Comparison of ENCODE assay signal across 9 mouse cellular contexts in the genomic region with DNA sequence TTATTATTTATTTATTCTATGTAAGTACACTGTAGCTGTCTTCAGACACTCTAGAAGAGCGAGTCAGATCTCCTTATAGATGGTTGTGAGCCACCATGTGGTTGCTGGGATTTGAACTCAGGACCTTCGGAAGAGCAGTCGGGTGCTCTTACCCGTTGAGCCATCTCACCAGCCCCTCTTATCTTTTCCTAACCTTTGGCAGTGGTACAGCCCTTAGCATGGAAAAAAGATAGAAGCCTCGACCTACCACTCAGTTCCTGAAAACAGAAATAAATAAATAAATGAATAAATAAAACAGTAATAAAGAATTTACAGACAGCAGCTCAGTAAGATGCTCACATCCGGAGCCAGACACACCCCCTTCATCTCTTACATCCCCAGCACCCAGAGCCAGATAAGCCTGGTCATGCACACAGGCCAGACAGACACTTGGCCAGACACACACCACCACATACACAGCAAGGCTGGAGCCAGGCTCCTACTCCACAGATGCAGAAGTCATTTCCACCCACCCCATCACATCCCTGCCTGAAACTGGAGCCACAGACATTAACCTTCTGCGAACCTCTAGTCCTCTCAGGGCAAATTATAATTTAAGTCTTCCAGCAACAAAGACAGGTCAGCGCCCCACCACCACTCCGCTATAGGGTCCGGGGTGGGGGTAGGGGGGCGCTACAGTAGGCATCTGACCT. TPM values are rescaled to one million over a fixed set of nuclear protein-coding genes. Genes with fewer than 3 reads are reported as not detected.
DNase-seq lines count a peak whose midpoint lies in the region; ATAC-seq and TF ChIP-seq lines count a peak whose summit lies in the region.
"Had no signal": no experiment of that assay in that cellular context is flagged by ENCODE, and none has a peak within 500 bp of the region (broad histone marks: within the 10 kb centered on the region; RNA-seq: fewer than 3 reads in every experiment).

No protein-coding gene starts in this region.

- ATAC-seq in liver, postnatal 0 days, result no peak

- no peaks in the 10 kb centered on the region for H3K9me3 ChIP-seq in E14TG2a.4 (ENCODE audit: low read length)
- no peaks in the 10 kb centered on the region for H3K9me3 ChIP-seq in hindbrain, embryonic 10.5 days
- no peaks in the 10 kb centered on the region for H3K9me3 ChIP-seq in liver, postnatal 0 days (ENCODE audit: low read length)

- DNase-seq in cerebellum, adult 9-11 months, result peak; percentile 58
- no peak for DNase-seq in cerebellum, adult 11-12 months
- DNase-seq in hindbrain, embryonic 10.5 days (ENCODE audit: low spot score), result no peak
- DNase-seq in liver, postnatal 0 days, result no peak
- DNase-seq in left cerebral cortex, adult 18-20 months (ENCODE audit: low spot score in 2 of 2), result no peak
- no peak for DNase-seq in cerebellum, adult 18-20 months
- no peak for DNase-seq in layer of hippocampus, adult 11-12 months (ENCODE audit: low spot score)
- DNase-seq: adrenal gland, adult 8-10 months had no signal

- no peak overlapping the region for H3K9ac ChIP-seq in liver, postnatal 0 days (replicated peaks)

- H3K36me3 ChIP-seq in E14TG2a.4 (ENCODE audit: insufficient read depth, low read length), result peaks cover 48% of the 10 kb centered on the region
- peaks cover 25% of the 10 kb centered on the region for H3K36me3 ChIP-seq in hindbrain, embryonic 10.5 days
- H3K36me3 ChIP-seq in liver, postnatal 0 days (replicated peaks; ENCODE audit: insufficient read depth, low read length), result no peaks in the 10 kb centered on the region

- peak overlapping the region; percentile 91 for H3K4me2 ChIP-seq in liver, postnatal 0 days (ENCODE audit: low read depth, low read length)

- H3K27me3 ChIP-seq in E14TG2a.4 (ENCODE audit: insufficient read depth, low read length), result peaks cover 14% of the 10 kb centered on the region
- no peaks in the 10 kb centered on the region for H3K27me3 ChIP-seq in hindbrain, embryonic 10.5 days (ENCODE audit: insufficient read depth, poor library complexity, severe bottlenecking)
- peaks cover 38% of the 10 kb centered on the region for H3K27me3 ChIP-seq in liver, postnatal 0 days (ENCODE audit: insufficient read depth, low read length)

- no peak for TF ChIP-seq EP300 in liver, postnatal 0 days (IDR thresholded peaks at IDR 0.05; ENCODE audit: low read depth)

- 66% methylated on average over 11 of the region's 11 CpGs for WGBS in hindbrain, embryonic 10.5 days
- WGBS in liver, postnatal 0 days (ENCODE audit: insufficient replicate concordance), result 61% methylated on average over 11 of the region's 11 CpGs

- TF ChIP-seq CTCF in E14TG2a.4 (conservative IDR thresholded peaks at IDR 0.05; ENCODE audit: low read length), result no peak
- no peak for TF ChIP-seq CTCF in liver, postnatal 0 days (IDR thresholded peaks at IDR 0.05; ENCODE audit: low read depth)

- peak overlapping the region; percentile 99 for H3K27ac ChIP-seq in hindbrain, embryonic 10.5 days
- no peak overlapping the region for H3K27ac ChIP-seq in liver, postnatal 0 days (ENCODE audit: low read depth)

- H3K4me1 ChIP-seq in E14TG2a.4 (replicated peaks; ENCODE audit: low read depth, low read length), result peaks cover 80% of the 10 kb centered on the region
- H3K4me1 ChIP-seq in hindbrain, embryonic 10.5 days (replicated peaks), result peaks cover 74% of the 10 kb centered on the region
- H3K4me1 ChIP-seq in liver, postnatal 0 days (ENCODE audit: insufficient read depth), result peaks cover 37% of the 10 kb centered on the region

- peak overlapping the region; percentile 94 for H3K4me3 ChIP-seq in E14TG2a.4 (replicated peaks; ENCODE audit: low read length)
- H3K4me3 ChIP-seq in hindbrain, embryonic 10.5 days, result peak overlapping the region; percentile 85
- H3K4me3 ChIP-seq in liver, postnatal 0 days (ENCODE audit: low read depth, low read length), result no peak overlapping the region

RNA-seq across cellular contexts. Expression of a gene that starts 3.0 kb away (rescaled TPM):
- polyA plus RNA-seq in hindbrain, embryonic 10.5 days (2016; fragmentation: Nextera tagmentation; extraction: Ambion mirVana), result 15.6 and 17.0 TPM in 2 replicates
- polyA plus RNA-seq in liver, postnatal 0 days (2015; fragmentation: Nextera tagmentation; extraction: Ambion mirVana), result 1.9 TPM in 2 replicates
- 10 to 100 TPM; 32.4 to 35.2 TPM for total RNA-seq in left cerebral cortex, adult 18-20 months (2021)

RNA-seq across cellular contexts. Expression of a gene that starts 5.9 kb away (rescaled TPM):
- 642 and 643 TPM in 2 replicates for polyA plus RNA-seq in hindbrain, embryonic 10.5 days (2016; fragmentation: Nextera tagmentation; extraction: Ambion mirVana)
- 244 and 267 TPM in 2 replicates for polyA plus RNA-seq in liver, postnatal 0 days (2015; fragmentation: Nextera tagmentation; extraction: Ambion mirVana)
- 100 to 1,000 TPM; 122 to 128 TPM for total RNA-seq in left cerebral cortex, adult 18-20 months (2021)

RNA-seq across cellular contexts. Expression of a gene that starts 11.7 kb away (rescaled TPM):
- 18.3 and 24.0 TPM in 2 replicates for polyA plus RNA-seq in hindbrain, embryonic 10.5 days (2016; fragmentation: Nextera tagmentation; extraction: Ambion mirVana)
- 54.6 and 63.7 TPM in 2 replicates for polyA plus RNA-seq in liver, postnatal 0 days (2015; fragmentation: Nextera tagmentation; extraction: Ambion mirVana)
- 10 to 100 TPM; 54.7 to 57.2 TPM for total RNA-seq in left cerebral cortex, adult 18-20 months (2021)

RNA-seq across cellular contexts. Expression of a gene that starts 34.1 kb away (rescaled TPM):
- polyA plus RNA-seq in hindbrain, embryonic 10.5 days (2016; fragmentation: Nextera tagmentation; extraction: Ambion mirVana), result 2.1 and 2.2 TPM in 2 replicates
- polyA plus RNA-seq in liver, postnatal 0 days (2015; fragmentation: Nextera tagmentation; extraction: Ambion mirVana), result 0.32 and 0.38 TPM in 2 replicates
- total RNA-seq in left cerebral cortex, adult 18-20 months (2021), result 100 to 1,000 TPM; 135 to 149 TPM

RNA-seq across cellular contexts. Expression of a gene that starts 47.2 kb away (rescaled TPM):
- 1.8 and 2.0 TPM in 2 replicates for polyA plus RNA-seq in hindbrain, embryonic 10.5 days (2016; fragmentation: Nextera tagmentation; extraction: Ambion mirVana)
- polyA plus RNA-seq in liver, postnatal 0 days (2015; fragmentation: Nextera tagmentation; extraction: Ambion mirVana), result 0.53 and 0.59 TPM in 2 replicates
- total RNA-seq in left cerebral cortex, adult 18-20 months (2021), result 100 to 1,000 TPM; 120 to 123 TPM
